Mouse (Mus musculus) adrenal gland, postnatal 10 days (tissue): ENCODE results near the gene Itpkb. TPM values are rescaled to one million over a fixed set of nuclear protein-coding genes. Genes with fewer than 3 reads are reported as not detected.

Experiments
- DNase-seq: peaks from one replicate; pipeline ENCODE4 v3.0.0; 2021; ENCODE audit warnings: mixed read lengths
- total RNA-seq, 2 experiments: library from RNA; stranded (reverse); gene quantifications; 2 replicates each; pipeline ENCODE4 v1.2.3; 2021

The Itpkb gene
- total RNA-seq, 2 experiments from 2014 or later = 59.2 to 73.0 TPM

- DNase-seq = no peak
Observed at GRCm38 (mm10) chr1:180339143-180339542, 8.9 kb downstream of the Itpkb start.

DNA sequence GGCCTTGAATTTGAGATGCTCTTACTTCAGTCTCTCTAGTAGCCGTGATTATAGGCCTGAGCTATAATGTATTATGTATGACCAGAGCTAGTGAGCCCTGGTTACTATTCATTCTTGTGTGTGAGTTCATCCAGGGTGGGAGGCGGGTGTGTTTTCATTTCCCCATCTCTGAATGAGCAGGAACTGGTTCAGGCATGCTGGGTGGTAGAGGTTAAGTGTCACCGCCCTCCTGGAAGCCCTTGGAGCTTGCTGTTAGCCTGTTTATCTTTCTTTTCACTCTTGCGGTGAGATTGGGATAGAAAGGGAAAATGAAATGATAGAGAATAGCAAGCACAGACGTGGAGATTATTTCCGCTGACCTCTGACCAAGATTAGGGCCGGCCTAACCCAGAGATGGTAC lies 12.7 kb downstream of the Itpkb start:
- DNase-seq = no peak

- no peak for DNase-seq
Observed at GRCm38 (mm10) chr1:180343434-180344210, 13.3 kb downstream of the Itpkb start.

DNA sequence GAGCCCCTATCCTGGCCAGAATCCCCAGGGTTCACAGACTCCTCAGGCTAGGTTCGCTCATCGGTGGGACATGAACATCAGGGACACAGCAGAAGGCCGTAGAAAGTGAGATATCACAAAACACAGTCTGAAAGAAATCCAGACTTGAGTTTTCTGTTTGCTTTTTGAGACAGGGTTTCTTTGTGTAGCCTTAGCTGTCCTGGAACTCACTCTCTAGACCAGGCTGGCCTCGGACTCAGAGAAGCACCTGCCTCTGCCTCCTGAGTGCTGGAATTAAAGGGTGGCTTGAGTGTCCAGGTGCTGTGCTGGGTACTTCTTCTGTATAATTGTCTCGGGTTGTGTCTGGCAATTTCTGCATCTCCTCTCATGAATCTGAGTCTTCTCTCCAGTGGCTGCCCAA lies 14.8 kb downstream of the Itpkb start:
- peak; percentile 6 for DNase-seq

DNA sequence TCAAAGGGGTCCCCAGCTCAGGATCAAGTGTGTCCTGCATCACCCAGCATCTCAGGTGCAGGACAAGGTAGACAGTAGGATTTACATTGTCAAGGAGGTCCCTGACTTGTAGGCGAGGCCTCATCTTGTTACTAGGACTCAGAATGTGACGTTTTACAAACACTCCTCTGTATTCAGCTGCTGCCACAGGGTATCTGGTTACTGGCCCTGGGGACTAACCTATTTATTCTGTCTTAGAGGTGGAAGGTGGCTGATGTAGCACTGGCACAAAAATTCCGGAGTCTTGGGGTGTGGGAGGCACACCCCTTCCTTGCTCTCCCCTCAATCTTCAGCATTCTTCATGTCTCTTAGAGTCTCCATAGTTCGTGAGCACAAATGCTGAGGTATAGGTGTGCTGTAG lies 16.8 kb downstream of the Itpkb start:
- DNase-seq = no peak

DNA sequence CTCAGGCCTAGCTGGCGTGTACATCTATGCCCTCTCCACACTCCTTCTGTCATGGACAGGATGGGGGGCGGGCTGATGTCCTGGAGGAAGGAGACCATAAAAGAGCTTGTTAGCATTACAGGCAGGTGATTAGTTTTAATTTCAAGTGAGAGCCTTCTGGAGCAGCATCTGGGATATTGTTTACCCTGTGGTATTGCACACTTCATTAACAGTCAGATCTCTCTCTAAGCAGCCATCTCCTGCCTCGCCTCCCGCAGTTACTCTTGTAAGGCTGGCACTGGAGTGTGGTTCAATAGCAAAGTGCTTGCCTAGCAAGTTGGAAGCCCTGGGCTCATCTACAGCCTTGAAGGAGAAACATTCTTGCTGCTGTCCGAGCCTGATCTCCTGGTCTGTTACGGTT lies 17.6 kb downstream of the Itpkb start:
- DNase-seq = no peak

DNA sequence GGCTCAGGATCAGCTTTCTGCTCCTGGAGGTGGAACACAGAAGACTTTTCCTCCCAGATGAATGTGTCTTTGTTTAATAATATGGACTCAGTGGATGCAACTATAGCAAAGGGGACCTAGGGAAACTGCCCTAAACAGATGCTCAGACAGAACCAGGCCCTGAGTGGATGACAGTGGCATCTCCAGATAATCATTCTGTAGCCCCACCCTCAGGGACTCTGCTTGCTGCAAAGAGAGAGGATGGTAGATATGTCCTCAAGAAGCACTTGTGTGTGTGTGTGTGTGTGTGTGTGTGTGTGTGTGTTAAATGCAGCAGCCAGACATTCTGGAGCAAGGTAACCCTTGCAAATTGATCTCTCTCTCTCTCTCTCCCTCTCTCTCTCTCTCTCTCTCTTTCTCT lies 18.8 kb downstream of the Itpkb start:
- DNase-seq = no peak

DNA sequence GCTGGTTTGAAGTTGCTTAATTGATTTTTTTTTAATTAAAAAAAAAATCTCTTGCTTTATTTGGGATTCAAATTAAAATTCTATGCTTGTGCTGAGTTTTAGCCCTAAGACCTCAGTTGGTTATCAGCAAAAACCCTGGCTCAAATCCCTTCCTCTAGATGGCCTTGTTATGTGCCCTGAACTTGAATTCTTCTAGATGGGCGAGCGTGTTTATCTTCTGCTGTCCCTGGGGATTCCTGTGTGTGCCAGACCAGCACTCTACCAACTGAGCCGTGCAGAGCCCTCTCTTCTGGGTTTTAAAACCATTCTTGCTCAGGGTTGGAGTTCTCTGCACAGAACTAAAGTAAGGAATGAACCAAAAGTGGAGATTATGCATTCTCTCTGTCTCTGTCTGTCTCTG lies 22.0 kb downstream of the Itpkb start:
- no peak for DNase-seq

DNA sequence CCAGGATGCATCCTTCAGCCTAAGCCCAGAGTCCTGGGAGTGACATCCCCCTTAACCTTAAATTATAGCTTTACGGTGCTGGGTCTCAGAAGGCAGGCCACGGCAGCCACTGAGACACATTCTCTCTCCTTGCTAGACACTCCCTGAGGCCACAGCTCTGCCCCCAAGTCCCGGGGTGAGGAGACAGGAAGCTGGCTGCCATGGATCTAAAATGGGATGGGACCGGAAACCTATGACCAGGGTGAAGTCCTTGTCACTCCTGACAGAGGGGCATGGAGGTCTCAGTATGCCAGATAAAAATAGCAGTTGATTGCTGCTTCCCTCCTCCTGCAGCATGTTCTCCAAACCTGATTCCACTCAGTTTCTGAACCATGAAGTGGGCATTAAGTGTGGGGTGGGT lies 23.8 kb downstream of the Itpkb start:
- no peak for DNase-seq

DNA sequence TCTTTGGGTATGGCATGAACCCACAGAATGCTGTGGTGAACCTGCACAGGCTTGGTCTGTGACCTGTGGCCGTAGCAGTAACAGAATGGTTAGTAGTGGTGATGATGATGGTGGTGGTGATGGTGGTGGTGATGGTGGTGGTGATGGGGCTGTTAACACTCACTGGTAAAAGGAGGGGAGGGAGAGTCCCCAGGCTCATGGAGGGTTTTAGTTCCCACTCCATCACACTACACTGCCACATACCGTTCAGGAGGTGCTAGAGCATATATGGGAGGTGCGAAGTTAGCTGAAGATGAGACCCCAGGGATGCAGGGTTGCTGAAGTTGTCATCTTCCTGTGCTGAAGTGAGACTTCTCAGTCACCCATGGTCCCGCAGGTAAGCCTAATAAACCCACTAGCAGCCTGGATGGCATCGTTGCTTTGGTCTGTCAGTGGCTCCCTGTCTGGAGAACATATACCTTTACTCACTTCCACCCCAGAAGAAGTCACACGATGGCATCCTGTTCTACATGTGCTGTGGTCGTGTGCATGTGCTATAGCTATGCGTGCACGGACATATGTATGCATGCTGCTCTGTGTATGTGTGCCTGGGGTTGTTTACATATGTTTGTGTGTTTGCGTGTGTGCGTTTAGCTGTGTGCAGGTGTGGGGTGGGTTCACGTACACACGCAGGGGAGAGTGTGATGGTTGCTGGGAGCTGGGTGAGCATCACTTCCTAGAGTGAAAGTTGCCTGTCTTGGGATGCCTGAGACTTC lies 24.9 kb downstream of the Itpkb start:
- DNase-seq = no peak

DNA sequence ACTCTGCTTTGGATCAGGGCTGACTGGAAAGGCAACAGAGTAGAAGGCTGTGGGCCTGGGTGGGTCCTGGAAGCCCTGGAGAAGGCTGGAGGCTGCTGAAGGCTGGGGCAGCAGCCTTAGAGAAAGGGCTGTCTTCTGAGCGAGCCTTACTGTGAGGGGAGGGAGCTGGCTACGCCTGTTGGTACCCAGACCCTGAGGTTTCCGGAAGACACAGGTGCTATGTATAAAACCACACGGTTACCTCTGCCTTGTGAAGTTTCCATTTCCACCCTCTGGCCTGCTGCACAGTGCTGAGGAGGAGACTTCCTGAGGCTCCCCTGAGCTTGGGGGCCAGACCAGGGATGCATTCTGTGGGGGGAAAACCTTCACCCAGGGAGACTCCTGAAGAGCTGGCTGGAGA lies 25.9 kb downstream of the Itpkb start:
- DNase-seq = no peak

DNA sequence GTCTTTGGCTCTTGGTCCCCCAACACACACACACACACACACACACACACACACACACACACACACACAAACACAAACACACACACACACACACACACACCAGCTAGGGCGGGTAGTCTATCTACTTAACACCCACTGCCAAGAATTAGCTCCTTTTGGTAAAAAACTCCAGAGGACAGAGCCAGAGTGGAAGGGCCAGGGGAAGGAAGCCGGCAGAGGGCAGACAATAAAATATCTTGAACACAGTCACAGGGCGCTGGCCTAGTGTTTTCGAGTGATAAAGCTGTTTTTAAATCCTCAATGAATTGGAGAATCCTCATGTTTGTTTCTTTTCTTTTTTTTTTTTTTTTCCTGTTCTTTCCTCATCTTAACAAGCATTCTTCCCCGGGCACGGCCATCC lies 26.6 kb downstream of the Itpkb start:
- no peak for DNase-seq

GRCm38 (mm10) chr1:180357893-180358331 lies 27.6 kb downstream of the Itpkb start:
- DNase-seq = no peak

DNA sequence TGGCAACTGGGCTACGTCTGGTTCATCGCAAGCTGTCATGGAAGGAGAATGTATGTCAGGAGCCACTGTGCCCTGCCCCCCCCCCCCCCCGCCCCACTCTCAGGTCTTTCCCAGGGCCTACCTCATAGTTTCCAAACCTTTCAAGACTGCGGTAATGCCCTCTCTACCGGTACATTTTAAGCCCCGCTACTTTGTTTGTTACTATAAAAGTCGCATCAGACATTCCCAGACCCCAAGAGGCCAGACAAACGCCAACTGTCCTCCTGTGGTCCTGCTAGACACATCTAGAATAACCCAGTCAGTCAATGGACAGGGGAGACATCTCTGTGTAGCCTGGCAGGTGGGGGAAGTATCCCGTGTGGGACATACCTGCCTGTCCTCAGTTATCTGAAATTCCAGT lies 28.2 kb downstream of the Itpkb start:
- DNase-seq = no peak

DNA sequence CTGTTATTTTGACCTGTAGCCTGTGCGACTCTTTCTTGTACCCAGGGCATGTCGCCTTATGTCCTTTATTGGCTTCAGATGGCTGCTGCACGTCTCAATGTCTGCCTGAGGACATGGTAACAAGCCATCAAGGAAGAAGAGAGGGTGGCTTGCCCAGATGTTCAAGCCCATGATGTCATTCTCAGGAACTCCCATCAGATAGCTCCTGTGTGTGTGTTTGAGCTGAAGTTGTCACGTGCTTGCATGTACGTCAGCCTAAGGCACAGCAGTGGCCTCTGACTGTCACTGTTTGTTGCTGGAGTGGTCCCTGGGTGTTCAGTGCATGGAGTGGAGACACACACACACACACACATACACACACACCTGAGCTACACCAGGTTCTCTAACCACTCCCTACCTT lies 29.0 kb downstream of the Itpkb start:
- DNase-seq = no peak

GRCm38 (mm10) chr1:180362176-180362575 lies 31.9 kb downstream of the Itpkb start:
- DNase-seq = no peak

DNA sequence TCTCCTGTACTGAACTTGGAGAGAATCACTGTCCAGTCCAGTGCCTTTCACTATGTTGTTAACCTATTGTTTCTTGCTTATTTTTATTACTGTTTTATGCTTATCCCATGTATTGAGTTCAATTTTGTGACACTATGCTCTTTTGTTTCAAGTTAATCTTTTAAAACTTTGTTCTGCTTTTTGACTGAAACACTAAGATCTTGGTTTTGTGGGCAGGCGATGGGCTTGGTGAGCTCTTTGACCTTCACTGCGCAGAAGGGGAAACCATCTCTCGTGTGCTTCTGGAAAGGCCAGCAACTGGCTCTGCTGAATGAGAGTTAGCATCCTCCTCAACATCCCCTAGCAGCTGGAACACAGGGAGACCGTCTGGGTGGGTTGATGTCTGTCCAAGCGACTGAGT lies 32.6 kb downstream of the Itpkb start:
- DNase-seq = no peak

DNA sequence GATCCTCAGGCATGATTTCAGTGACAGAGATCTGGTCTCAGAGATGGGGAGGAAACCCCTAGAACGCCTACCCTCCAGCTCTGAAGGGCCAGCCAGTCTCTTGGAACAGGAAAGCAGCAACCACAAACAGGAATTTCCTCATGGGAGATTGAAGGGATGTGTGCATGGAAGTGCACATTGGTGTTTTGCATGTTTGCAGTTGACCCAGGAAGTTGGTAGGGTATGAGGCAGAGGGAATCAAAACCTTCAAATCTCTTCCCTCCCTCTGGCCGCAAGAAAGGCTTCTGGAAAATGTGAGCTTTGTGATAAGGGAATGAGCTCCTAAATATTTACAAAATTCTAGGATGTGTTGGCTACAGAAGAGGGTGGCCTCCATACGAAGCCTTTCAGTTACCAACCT lies 33.0 kb downstream of the Itpkb start:
- DNase-seq = no peak

DNA sequence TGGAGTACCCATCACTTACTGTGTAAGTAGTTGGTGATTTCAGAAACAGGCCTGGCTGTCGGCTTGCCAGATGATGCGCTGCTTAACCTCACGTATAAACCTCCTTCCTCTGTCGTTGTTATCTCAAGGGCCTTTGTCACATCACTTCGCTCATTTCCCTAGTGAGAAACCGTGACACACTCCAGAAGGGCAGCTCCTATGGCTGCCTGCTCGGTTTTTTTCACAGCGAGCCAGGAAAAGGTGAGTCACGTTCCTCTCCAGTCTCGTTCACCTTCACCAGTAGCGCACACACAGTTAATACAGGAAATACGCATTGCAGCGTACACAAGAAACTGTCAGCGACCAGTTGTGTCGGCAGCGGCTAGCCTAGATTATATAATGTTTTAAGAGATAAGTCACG lies 33.7 kb downstream of the Itpkb start:
- peak; percentile 63 for DNase-seq

DNA sequence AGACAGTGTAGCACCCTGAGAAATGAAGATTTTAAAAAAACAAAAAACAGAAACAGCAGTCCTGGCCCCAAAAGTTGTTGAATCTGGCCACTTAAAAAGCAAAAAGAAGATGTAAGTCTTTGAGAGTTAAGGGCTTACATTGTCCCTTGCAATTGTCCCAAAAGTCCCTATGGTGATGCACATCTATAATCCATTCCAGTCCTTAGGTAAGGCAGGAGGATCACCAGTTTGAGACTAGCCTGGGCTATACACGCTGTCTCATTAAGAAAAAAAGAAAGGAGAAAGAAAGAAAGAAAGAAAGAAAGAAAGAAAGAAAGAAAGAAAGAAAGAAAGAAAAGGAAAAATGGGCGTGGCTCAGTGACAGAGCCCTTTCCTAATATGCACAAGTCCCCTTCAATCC lies 34.4 kb downstream of the Itpkb start:
- DNase-seq = no peak

DNA sequence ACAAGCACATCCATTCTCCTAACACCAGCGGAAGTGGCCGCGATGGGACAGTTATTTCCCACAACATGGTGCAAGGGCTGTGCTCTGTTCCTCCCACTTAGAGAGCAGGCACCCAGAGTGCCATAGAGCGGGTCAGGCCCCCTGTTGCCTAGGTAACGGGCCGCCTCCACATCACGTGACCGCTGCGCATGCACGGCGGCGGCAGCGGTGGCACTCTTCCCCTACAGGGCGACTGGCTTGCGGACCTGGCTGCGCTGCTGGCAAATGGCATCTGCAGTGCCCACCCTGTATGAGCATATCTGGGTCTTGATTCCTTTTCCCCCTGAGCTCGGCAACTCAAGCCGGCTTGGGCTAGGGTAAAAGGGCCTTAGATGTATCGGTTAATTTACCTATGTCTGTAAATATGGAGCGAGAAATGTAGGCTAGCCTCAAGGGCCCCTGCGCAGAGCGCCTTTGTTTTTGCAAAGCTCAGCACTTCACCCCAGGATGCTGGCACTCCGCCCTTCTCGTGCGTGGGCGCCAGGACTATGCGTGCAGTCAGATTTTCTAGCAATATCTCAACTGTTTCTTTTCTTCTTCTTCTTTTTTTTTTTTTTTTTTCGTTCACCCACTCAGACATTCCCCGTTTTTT lies 35.0 kb downstream of the Itpkb start:
- peak; percentile 96 for DNase-seq

DNA sequence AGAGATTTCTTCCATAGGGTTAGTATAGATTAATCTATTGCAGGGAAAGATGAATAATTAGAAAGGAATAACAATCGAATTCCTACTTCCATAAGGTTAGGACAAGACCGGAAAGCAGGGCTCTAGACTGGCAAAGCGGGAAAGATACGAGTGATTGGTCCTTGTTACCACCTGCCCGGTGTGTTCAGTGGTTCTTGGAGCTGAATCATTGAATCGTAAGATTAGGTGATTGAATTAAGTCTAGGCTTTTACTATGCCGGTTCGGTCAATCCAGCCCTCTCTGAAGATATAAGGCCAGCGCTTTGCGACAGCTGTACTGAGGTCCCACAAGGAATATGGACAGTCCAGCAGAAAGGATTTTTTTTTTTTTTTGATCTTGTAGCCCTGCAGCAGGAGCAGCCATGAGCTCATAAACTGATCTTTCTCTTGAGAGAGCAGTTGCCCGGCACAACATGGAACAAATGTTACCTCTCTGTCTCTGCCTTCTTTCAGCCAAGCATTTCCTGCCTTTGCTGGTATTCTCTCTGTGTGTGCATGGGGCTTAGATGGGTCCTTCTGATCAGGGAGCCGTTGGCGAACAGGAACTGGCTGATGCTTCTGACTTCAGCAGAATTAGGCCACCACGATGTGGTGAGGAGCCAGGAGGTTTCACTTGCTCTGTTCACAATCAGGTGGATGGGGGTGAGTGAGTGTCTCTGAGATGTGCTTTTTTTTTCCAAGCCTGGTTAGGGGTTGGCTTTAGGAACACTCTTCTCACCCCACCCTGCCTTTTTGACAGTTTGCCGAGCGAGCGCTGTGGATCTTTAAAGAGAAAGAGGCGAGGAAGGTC lies 35.9 kb downstream of the Itpkb start:
- DNase-seq = no peak
